Mouse (Mus musculus) MEL (cell line): ENCODE results near the gene Fdx1. TPM values are rescaled to one million over a fixed set of nuclear protein-coding genes. Genes with fewer than 3 reads are reported as not detected.

Source experiments
- DNase-seq: peaks from one replicate; pipeline ENCODE4 v3.0.0; 2011; ENCODE audit warnings: low read depth, low spot score
- H3K27ac ChIP-seq: 2 replicates; pipeline ENCODE4 v1.5.1; 2012; ENCODE audit warnings: low read depth, mild to moderate bottlenecking, control low read depth, low read length, moderate library complexity; ENCODE audit not compliant: control insufficient read depth
- H3K27me3 ChIP-seq, 2 experiments: fragments of 150-350 bp in 1 of 2; sonication (generic) in 1 of 2; 2 replicates each; pipeline ENCODE4 v1.6.1; 2012; ENCODE audit warnings: low read length in 2 of 2, mild to moderate bottlenecking in 2 of 2, improper control_type of control experiment in 1 of 2, moderate library complexity in 1 of 2; ENCODE audit not compliant: insufficient read depth in 2 of 2, control insufficient read depth in 1 of 2
- H3K36me3 ChIP-seq, 2 experiments: 2 replicates each; pipeline ENCODE4 v1.6.1; 2012 to 2014; ENCODE audit warnings: low read length in 2 of 2, improper control_type of control experiment in 1 of 2, inconsistent platforms in 1 of 2, mild to moderate bottlenecking in 1 of 2; ENCODE audit not compliant: insufficient read depth in 2 of 2, control insufficient read depth in 1 of 2
- H3K4me1 ChIP-seq, 2 experiments: fragments of 150-350 bp in 1 of 2; sonication (generic) in 1 of 2; 2 replicates each; pipeline ENCODE4 v1.6.1; 2012; ENCODE audit warnings: low read length in 2 of 2, improper control_type of control experiment in 1 of 2, mild to moderate bottlenecking in 1 of 2; ENCODE audit not compliant: insufficient read depth in 2 of 2, control insufficient read depth in 1 of 2
- H3K4me3 ChIP-seq, 2 experiments: fragments of 150-350 bp in 1 of 2; sonication (generic) in 1 of 2; 2 replicates each; pipeline ENCODE4 v1.5.1; 2012; ENCODE audit warnings: low read depth in 2 of 2, low read length in 2 of 2, mild to moderate bottlenecking in 2 of 2, moderate library complexity in 2 of 2, control low read depth in 1 of 2, improper control_type of control experiment in 1 of 2; ENCODE audit not compliant: control insufficient read depth in 1 of 2, insufficient read depth in 1 of 2
- H3K79me2 ChIP-seq: 2 replicates; pipeline ENCODE4 v1.6.1; 2012; ENCODE audit warnings: mild to moderate bottlenecking, low read length, moderate library complexity; ENCODE audit not compliant: control insufficient read depth, poor library complexity, insufficient read depth
- H3K9ac ChIP-seq: 2 replicates; pipeline ENCODE4 v1.6.1; 2012; ENCODE audit warnings: low read depth, mild to moderate bottlenecking, control low read depth, low read length, moderate library complexity; ENCODE audit not compliant: control insufficient read depth, poor library complexity, severe bottlenecking
- H3K9me3 ChIP-seq: fragments of 150-350 bp; sonication (generic); replicated peaks from 2 replicates; pipeline ENCODE4 v1.6.1; 2012; ENCODE audit warnings: mild to moderate bottlenecking, low read length, improper control_type of control experiment, moderate library complexity; ENCODE audit not compliant: insufficient read depth
- BHLHE40 ChIP-seq: IDR thresholded peaks from 2 replicates; pipeline ENCODE4 v1.6.1; 2012; ENCODE audit warnings: low read depth, mild to moderate bottlenecking, inconsistent platforms, low read length, improper control_type of control experiment, borderline replicate concordance
- CHD1 ChIP-seq: IDR thresholded peaks from 2 replicates; pipeline ENCODE4 v1.6.1; 2012; ENCODE audit warnings: low read depth, mild to moderate bottlenecking, inconsistent platforms, low read length, improper control_type of control experiment
- CTCF ChIP-seq, 3 experiments: IDR thresholded peaks in 2 of 3; conservative IDR thresholded peaks in 1 of 3; 2 replicates each; pipeline ENCODE4 v1.5.1; 2011 to 2012; ENCODE audit warnings: low read length in 3 of 3, low read depth in 2 of 3, mild to moderate bottlenecking in 2 of 3, improper control_type of control experiment in 1 of 3, inconsistent platforms in 1 of 3, mixed read lengths in 1 of 3, moderate library complexity in 1 of 3; ENCODE audit not compliant: control insufficient read depth in 1 of 3, insufficient read depth in 1 of 3, poor library complexity in 1 of 3, severe bottlenecking in 1 of 3
- ELF1 ChIP-seq: IDR thresholded peaks from 2 replicates; pipeline ENCODE4 v1.6.1; 2014; ENCODE audit warnings: low read depth, mild to moderate bottlenecking, inconsistent platforms, low read length, improper control_type of control experiment, moderate library complexity
- EP300 ChIP-seq, 2 experiments: IDR thresholded peaks; 2 replicates each; pipeline ENCODE4 v1.6.1; 2011; ENCODE audit warnings: improper control_type of control experiment in 2 of 2, low read length in 2 of 2, low read depth in 1 of 2, mild to moderate bottlenecking in 1 of 2
- GABPA ChIP-seq: IDR thresholded peaks from 2 replicates; pipeline ENCODE4 v1.6.1; 2012; ENCODE audit warnings: low read depth, mild to moderate bottlenecking, inconsistent platforms, low read length, improper control_type of control experiment, moderate library complexity
- JUND ChIP-seq: IDR thresholded peaks from 2 replicates; pipeline ENCODE4 v1.6.1; 2011; ENCODE audit warnings: low read depth, mild to moderate bottlenecking, improper control_type of control experiment, low read length
- MAFK ChIP-seq: IDR thresholded peaks from 2 replicates; pipeline ENCODE4 v1.6.1; 2011; ENCODE audit warnings: low read depth, mild to moderate bottlenecking, low read length, improper control_type of control experiment, borderline replicate concordance
- MAX ChIP-seq: IDR thresholded peaks from 2 replicates; pipeline ENCODE4 v1.6.1; 2011; ENCODE audit warnings: low read length, improper control_type of control experiment
- MXI1 ChIP-seq: IDR thresholded peaks from 2 replicates; pipeline ENCODE4 v1.6.1; 2011; ENCODE audit warnings: mild to moderate bottlenecking, low read depth, low read length, improper control_type of control experiment
- MYB ChIP-seq: IDR thresholded peaks from 2 replicates; pipeline ENCODE4 v1.6.1; 2011; ENCODE audit warnings: mild to moderate bottlenecking, low read depth, low read length, improper control_type of control experiment
- MYC ChIP-seq: IDR thresholded peaks from 2 replicates; pipeline ENCODE4 v1.6.1; 2011; ENCODE audit warnings: low read depth, mild to moderate bottlenecking, low read length, improper control_type of control experiment, moderate library complexity
- NELFE ChIP-seq: IDR thresholded peaks from 2 replicates; pipeline ENCODE4 v1.6.1; 2011; ENCODE audit warnings: low read depth, low read length, improper control_type of control experiment
- NRF1 ChIP-seq: IDR thresholded peaks from 2 replicates; pipeline ENCODE4 v1.6.1; 2014; ENCODE audit warnings: low read depth, mild to moderate bottlenecking, inconsistent platforms, low read length, improper control_type of control experiment, moderate library complexity; ENCODE audit not compliant: poor library complexity, insufficient read depth, severe bottlenecking
- POLR2A ChIP-seq, 2 experiments: IDR thresholded peaks; 2 replicates each; pipeline ENCODE4 v1.6.1; 2011 to 2012; ENCODE audit warnings: low read length in 2 of 2, mild to moderate bottlenecking in 2 of 2, control low read depth in 1 of 2, improper control_type of control experiment in 1 of 2, low read depth in 1 of 2, moderate library complexity in 1 of 2; ENCODE audit not compliant: control insufficient read depth in 1 of 2, insufficient read depth in 1 of 2, poor library complexity in 1 of 2
- POLR2AphosphoS2 ChIP-seq: IDR thresholded peaks from 2 replicates; pipeline ENCODE4 v1.6.1; 2011; ENCODE audit warnings: low read length, improper control_type of control experiment
- RAD21 ChIP-seq: IDR thresholded peaks from 2 replicates; pipeline ENCODE4 v1.6.1; 2011; ENCODE audit warnings: mild to moderate bottlenecking, low read depth, low read length, improper control_type of control experiment
- RCOR1 ChIP-seq: IDR thresholded peaks from 2 replicates; pipeline ENCODE4 v1.6.1; 2012; ENCODE audit warnings: low read depth, mild to moderate bottlenecking, inconsistent platforms, low read length, improper control_type of control experiment
- TAL1 ChIP-seq: IDR thresholded peaks from 2 replicates; pipeline ENCODE4 v1.6.1; 2012; ENCODE audit warnings: mild to moderate bottlenecking, inconsistent platforms, low read length, moderate library complexity, mixed read lengths
- TCF12 ChIP-seq: IDR thresholded peaks from 2 replicates; pipeline ENCODE4 v1.6.1; 2014; ENCODE audit warnings: low read depth, mild to moderate bottlenecking, inconsistent platforms, low read length, improper control_type of control experiment, moderate library complexity
- USF1 ChIP-seq: IDR thresholded peaks from 2 replicates; pipeline ENCODE4 v1.6.1; 2014; ENCODE audit warnings: low read depth, mild to moderate bottlenecking, inconsistent platforms, low read length, improper control_type of control experiment, moderate library complexity
- ZC3H11A ChIP-seq: IDR thresholded peaks from 2 replicates; pipeline ENCODE4 v1.6.1; 2012; ENCODE audit warnings: low read depth, mild to moderate bottlenecking, inconsistent platforms, low read length, improper control_type of control experiment
- ZMIZ1 ChIP-seq: IDR thresholded peaks from 2 replicates; pipeline ENCODE4 v1.6.1; 2012; ENCODE audit warnings: low read depth, mild to moderate bottlenecking, inconsistent platforms, low read length, improper control_type of control experiment, moderate library complexity
- polyA plus RNA-seq, 2 experiments: library from polyadenylated mRNA; stranded (reverse) in 1 of 2; unstranded in 1 of 2; fragments of >175 nt in 1 of 2; fragments of >200 nt in 1 of 2; gene quantifications; 2 replicates each; pipeline versions ENCODE4 v1.2.1 to v1.2.4; 2012; ENCODE audit warnings: low replicate concordance in 2 of 2, low read depth in 1 of 2; ENCODE audit not compliant: insufficient read length in 2 of 2, insufficient read depth in 1 of 2, missing spikeins in 1 of 2
- total RNA-seq: library from RNA; depleted of rRNA; stranded (reverse); fragments of 300-350 nt; gene quantifications from 2 replicates; pipeline ENCODE4 v1.2.3, GENCODE M21; 2012

Fdx1 gene
- total and polyA plus RNA-seq, 3 experiments, result 39.3 to 40.4 TPM; not detected in 1

DNA sequence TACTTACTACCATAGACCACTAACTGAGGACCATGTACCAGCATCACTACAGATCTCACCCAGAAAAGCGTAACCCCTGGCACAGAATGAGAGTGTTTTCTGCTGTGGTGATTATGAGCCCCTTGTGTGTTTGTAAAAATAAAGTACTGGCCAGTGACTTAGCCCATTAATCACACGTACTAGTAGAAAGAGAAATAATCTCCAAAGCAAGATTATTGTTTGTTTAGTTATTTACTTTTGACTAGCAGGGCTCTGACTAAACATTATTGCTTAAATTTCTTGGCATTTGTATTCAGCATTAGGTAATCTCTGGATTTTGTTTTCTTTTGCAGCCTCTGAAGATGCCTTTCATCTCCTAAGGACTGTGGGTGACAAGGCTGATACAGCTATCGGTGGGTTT is 55.1 kb downstream of the Fdx1 start:
- no peak overlapping the region for H3K9ac ChIP-seq
- peaks cover 0 to 1% of the 10 kb centered on the region in 2 experiments for H3K27me3 ChIP-seq
- H3K36me3 ChIP-seq, result no peaks in the 10 kb centered on the region
- H3K4me3 ChIP-seq, result no peak overlapping the region
- no peak for DNase-seq
- no peaks in the 10 kb centered on the region for H3K9me3 ChIP-seq
- TF ChIP-seq POLR2A (IDR thresholded peaks at IDR 0.05; ENCODE audit: control insufficient read depth in 1 of 2, insufficient read depth in 1 of 2, low read depth in 1 of 2, low read length in 2 of 2, poor library complexity in 1 of 2) (no peak), ZMIZ1 (no peak), TCF12 (no peak), MYC (no peak), MYB (no peak), TAL1 (no peak), MXI1 (no peak), CTCF (IDR thresholded peaks at IDR 0.05 in 2 of 3, conservative IDR thresholded peaks at IDR 0.05 in 1 of 3; ENCODE audit: control insufficient read depth in 1 of 3, insufficient read depth in 1 of 3, low read depth in 2 of 3, low read length in 3 of 3, poor library complexity in 1 of 3, severe bottlenecking in 1 of 3) (no peak), NRF1 (no peak), BHLHE40 (no peak), ELF1 (no peak), ZC3H11A (no peak), CHD1 (no peak), GABPA (no peak), RAD21 (no peak), USF1 (no peak), JUND (no peak)
- H3K4me1 ChIP-seq, result no peaks in the 10 kb centered on the region
- H3K79me2 ChIP-seq, result no peaks in the 10 kb centered on the region
- H3K27ac ChIP-seq, result no peak overlapping the region

DNA sequence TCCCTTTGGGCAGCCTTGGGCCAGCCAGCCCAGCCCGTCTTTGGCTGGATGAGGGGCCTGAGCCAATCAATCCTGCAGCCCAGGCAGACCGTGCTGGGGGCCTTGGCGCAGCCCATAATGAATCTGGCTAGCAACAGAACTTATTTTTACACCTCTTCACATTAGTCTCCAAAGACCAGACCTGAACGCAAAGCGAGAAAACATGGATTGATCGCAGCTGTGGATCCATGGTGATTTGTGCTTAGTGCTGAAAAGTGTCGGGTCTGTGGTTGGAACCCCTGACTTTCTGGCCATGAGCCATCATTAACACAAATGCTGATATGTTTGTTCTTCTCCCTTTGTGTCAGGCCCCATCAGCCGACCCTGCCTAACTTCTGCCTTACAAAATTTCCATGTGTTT is 56.4 kb downstream of the Fdx1 start:
- no peaks in the 10 kb centered on the region for H3K4me1 ChIP-seq
- TF ChIP-seq BHLHE40 (no peak), POLR2AphosphoS2 (no peak), MAFK (no peak), POLR2A (IDR thresholded peaks at IDR 0.05; ENCODE audit: control insufficient read depth in 1 of 2, insufficient read depth in 1 of 2, low read depth in 1 of 2, low read length in 2 of 2, poor library complexity in 1 of 2) (no peak), NELFE (no peak), EP300 (IDR thresholded peaks at IDR 0.05; ENCODE audit: low read depth in 1 of 2, low read length in 2 of 2) (no peak), MYB (no peak), GABPA (no peak), CTCF (IDR thresholded peaks at IDR 0.05 in 2 of 3, conservative IDR thresholded peaks at IDR 0.05 in 1 of 3; ENCODE audit: control insufficient read depth in 1 of 3, insufficient read depth in 1 of 3, low read depth in 2 of 3, low read length in 3 of 3, poor library complexity in 1 of 3, severe bottlenecking in 1 of 3) (no peak), ELF1 (no peak), ZMIZ1 (no peak), MAX (no peak), RCOR1 (no peak), JUND (no peak)
- no peaks in the 10 kb centered on the region for H3K9me3 ChIP-seq
- H3K79me2 ChIP-seq, result no peaks in the 10 kb centered on the region
- H3K27ac ChIP-seq, result no peak overlapping the region
- no peak overlapping the region for H3K4me3 ChIP-seq
- H3K9ac ChIP-seq, result no peak overlapping the region
- no peaks in the 10 kb centered on the region for H3K36me3 ChIP-seq
- DNase-seq, result no peak
- no peaks in the 10 kb centered on the region; a peak in 3 of 4 replicates for H3K27me3 ChIP-seq
